In genomic region chrX:159215253-159215652, GRCm38 (mm10) we compare ENCODE assay signal across 29 mouse cellular contexts. TPM values are rescaled to one million over a fixed set of nuclear protein-coding genes. Genes with fewer than 3 reads are reported as not detected.
DNase-seq lines count a peak whose midpoint lies in the region; ATAC-seq and TF ChIP-seq lines count a peak whose summit lies in the region.
"Had no signal": no experiment of that assay in that cellular context is flagged by ENCODE, and none has a peak within 500 bp of the region (broad histone marks: within the 10 kb centered on the region; RNA-seq: fewer than 3 reads in every experiment).

No protein-coding gene starts in this region.

- ATAC-seq in forebrain, postnatal 0 days = peak; percentile 50
- ATAC-seq in forebrain, embryonic 11.5 days (replicated peaks; ENCODE audit: low FRiP score) = no peak
- ATAC-seq in heart, embryonic 13.5 days (ENCODE audit: extremely low read depth, insufficient number of reproducible peaks, low FRiP score, low TSS enrichment) = no peak
- ATAC-seq in heart, embryonic 11.5 days (replicated peaks; ENCODE audit: insufficient number of reproducible peaks, low FRiP score, low TSS enrichment) = no peak
- ATAC-seq: forebrain, embryonic 13.5 days; hindbrain, embryonic 16.5 days; intestine, embryonic 15.5 days; Patski had no signal

- no peak for TF ChIP-seq CTCF in forebrain, postnatal 0 days (IDR thresholded peaks at IDR 0.05; ENCODE audit: low read depth)

- no peak overlapping the region for H3K4me2 ChIP-seq in forebrain, postnatal 0 days (ENCODE audit: low read depth)
- H3K4me2 ChIP-seq in forebrain, embryonic 11.5 days (ENCODE audit: low read depth, low read length, severe bottlenecking) = no peak overlapping the region
- no peak overlapping the region for H3K4me2 ChIP-seq in heart, embryonic 13.5 days
- no peak overlapping the region for H3K4me2 ChIP-seq in heart, embryonic 11.5 days
- H3K4me2 ChIP-seq: embryonic facial prominence, embryonic 12.5 days; embryonic facial prominence, embryonic 15.5 days; forebrain, embryonic 13.5 days; heart, embryonic 15.5 days; hindbrain, embryonic 13.5 days; intestine, embryonic 15.5 days had no signal

- H3K4me1 ChIP-seq in forebrain, postnatal 0 days (ENCODE audit: insufficient read depth) = no peaks in the 10 kb centered on the region
- no peaks in the 10 kb centered on the region for H3K4me1 ChIP-seq in forebrain, embryonic 11.5 days (replicated peaks; ENCODE audit: control insufficient read depth, insufficient read depth, low read length)
- no peaks in the 10 kb centered on the region for H3K4me1 ChIP-seq in heart, embryonic 13.5 days
- no peaks in the 10 kb centered on the region for H3K4me1 ChIP-seq in heart, embryonic 11.5 days (ENCODE audit: control insufficient read depth, insufficient read depth, low read length)
- H3K4me1 ChIP-seq: embryonic facial prominence, embryonic 12.5 days; embryonic facial prominence, embryonic 15.5 days; forebrain, embryonic 13.5 days; heart, embryonic 10.5 days; heart, embryonic 15.5 days; hindbrain, embryonic 10.5 days; hindbrain, embryonic 13.5 days; intestine, embryonic 15.5 days had no signal

- WGBS in forebrain, postnatal 0 days = 43% methylated on average over 3 of the region's 3 CpGs
- WGBS in forebrain, embryonic 11.5 days = 43% methylated on average over 3 of the region's 3 CpGs
- WGBS in heart, embryonic 13.5 days = 22% methylated on average over 3 of the region's 3 CpGs
- WGBS in heart, embryonic 11.5 days (ENCODE audit: insufficient replicate concordance) = 39% methylated on average over 3 of the region's 3 CpGs

- no peaks in the 10 kb centered on the region for H3K27me3 ChIP-seq in forebrain, postnatal 0 days (ENCODE audit: insufficient read depth, low read length)
- no peaks in the 10 kb centered on the region for H3K27me3 ChIP-seq in forebrain, embryonic 11.5 days (ENCODE audit: control insufficient read depth, insufficient read depth, low read length)
- H3K27me3 ChIP-seq in heart, embryonic 13.5 days (replicated peaks) = no peaks in the 10 kb centered on the region
- no peaks in the 10 kb centered on the region for H3K27me3 ChIP-seq in heart, embryonic 11.5 days (ENCODE audit: control insufficient read depth, insufficient read depth, low read length)
- H3K27me3 ChIP-seq: CH12.LX; embryonic facial prominence, embryonic 12.5 days; embryonic facial prominence, embryonic 15.5 days; forebrain, embryonic 13.5 days; heart, embryonic 15.5 days; intestine, embryonic 15.5 days had no signal

- no peak overlapping the region for H3K9ac ChIP-seq in forebrain, postnatal 0 days
- H3K9ac ChIP-seq in forebrain, embryonic 11.5 days (ENCODE audit: low read length) = no peak overlapping the region
- no peak overlapping the region for H3K9ac ChIP-seq in heart, embryonic 13.5 days
- H3K9ac ChIP-seq in heart, embryonic 11.5 days (ENCODE audit: low read depth, low read length) = no peak overlapping the region
- H3K9ac ChIP-seq: embryonic facial prominence, embryonic 12.5 days; embryonic facial prominence, embryonic 15.5 days; forebrain, embryonic 13.5 days; heart, embryonic 15.5 days; hindbrain, embryonic 13.5 days; intestine, embryonic 15.5 days had no signal

- 0 out of 2 replicates have a peak overlapping the region, but pooled peaks have one; percentile 21 for H3K27ac ChIP-seq in forebrain, postnatal 0 days (ENCODE audit: low read depth, low read length)
- H3K27ac ChIP-seq in forebrain, embryonic 11.5 days (ENCODE audit: low read depth, low read length) = no peak overlapping the region
- peak overlapping the region; percentile 39; the same call in 1 of the 2 replicates for H3K27ac ChIP-seq in heart, embryonic 13.5 days (replicated peaks)
- H3K27ac ChIP-seq in heart, embryonic 11.5 days (ENCODE audit: low read depth, low read length) = no peak overlapping the region
- H3K27ac ChIP-seq: embryonic facial prominence, embryonic 12.5 days; embryonic facial prominence, embryonic 15.5 days; forebrain, embryonic 13.5 days; heart, adult 2 months; heart, embryonic 10.5 days; heart, embryonic 15.5 days; hindbrain, embryonic 10.5 days; hindbrain, embryonic 13.5 days; intestine, embryonic 15.5 days had no signal

- no peak overlapping the region for H3K4me3 ChIP-seq in forebrain, postnatal 0 days (ENCODE audit: low read depth, low read length)
- H3K4me3 ChIP-seq in forebrain, embryonic 11.5 days (ENCODE audit: low read depth, low read length) = no peak overlapping the region
- no peak overlapping the region for H3K4me3 ChIP-seq in heart, embryonic 13.5 days
- H3K4me3 ChIP-seq in heart, embryonic 11.5 days (ENCODE audit: low read depth, low read length) = no peak overlapping the region
- H3K4me3 ChIP-seq: embryonic facial prominence, embryonic 12.5 days; embryonic facial prominence, embryonic 15.5 days; forebrain, embryonic 13.5 days; heart, adult 2 months; heart, embryonic 10.5 days; heart, embryonic 15.5 days; hindbrain, embryonic 10.5 days; hindbrain, embryonic 13.5 days; intestine, embryonic 15.5 days had no signal

- H3K9me3 ChIP-seq in forebrain, postnatal 0 days (ENCODE audit: low read length) = no peaks in the 10 kb centered on the region
- no peaks in the 10 kb centered on the region for H3K9me3 ChIP-seq in forebrain, embryonic 11.5 days (ENCODE audit: control insufficient read depth, low read length)
- no peaks in the 10 kb centered on the region for H3K9me3 ChIP-seq in heart, embryonic 13.5 days
- no peaks in the 10 kb centered on the region for H3K9me3 ChIP-seq in heart, embryonic 11.5 days (replicated peaks; ENCODE audit: control insufficient read depth, low read length)
- H3K9me3 ChIP-seq: embryonic facial prominence, embryonic 12.5 days; embryonic facial prominence, embryonic 15.5 days; forebrain, embryonic 13.5 days; G1E; heart, embryonic 10.5 days; heart, embryonic 15.5 days; hindbrain, embryonic 10.5 days; hindbrain, embryonic 13.5 days; intestine, embryonic 15.5 days had no signal

- H3K36me3 ChIP-seq in forebrain, postnatal 0 days (ENCODE audit: insufficient read depth) = no peaks in the 10 kb centered on the region
- H3K36me3 ChIP-seq in forebrain, embryonic 11.5 days (ENCODE audit: control insufficient read depth, insufficient read depth, low read length) = no peaks in the 10 kb centered on the region
- H3K36me3 ChIP-seq in heart, embryonic 13.5 days = no peaks in the 10 kb centered on the region
- no peaks in the 10 kb centered on the region for H3K36me3 ChIP-seq in heart, embryonic 11.5 days (ENCODE audit: control insufficient read depth, insufficient read depth, low read length)
- H3K36me3 ChIP-seq: embryonic facial prominence, embryonic 12.5 days; embryonic facial prominence, embryonic 15.5 days; G1E; heart, embryonic 10.5 days; heart, embryonic 15.5 days; hindbrain, embryonic 10.5 days; hindbrain, embryonic 13.5 days; intestine, embryonic 15.5 days had no signal

- peak; percentile 22 for DNase-seq in forebrain, postnatal 0 days
- DNase-seq in forebrain, embryonic 11.5 days (ENCODE audit: low spot score) = no peak
- peak; percentile 25 to 29 for DNase-seq in right cerebral cortex, postnatal 10 days (ENCODE audit: low spot score in 2 of 2)
- no peak for DNase-seq in right cerebral cortex, postnatal 36 days (ENCODE audit: low spot score in 2 of 2)
- DNase-seq in telencephalon, adult 2 months (ENCODE audit: low read depth, low spot score) = peak; percentile 43
- DNase-seq: adrenal gland, postnatal 36 days; B cell, adult 2 months; cerebellum, adult 11 months; cerebellum, adult 2 months; cerebellum, adult 9-11 months; gastrocnemius, postnatal 10 days; gastrocnemius, postnatal 36 days; heart, adult 2 months; heart, postnatal 10 days; heart, postnatal 36 days had no signal

RNA-seq across cellular contexts. Expression of gene Rps6ka3, which starts 5.1 kb away (rescaled TPM):
- total RNA-seq in forebrain, postnatal 0 days (2014; rRNA removed) = 17.6 and 21.1 TPM in 2 replicates
- 2.3 and 2.8 TPM in 2 replicates for polyA plus RNA-seq in forebrain, postnatal 0 days (2015; fragmentation: Nextera tagmentation; extraction: Ambion mirVana)
- 5.3 and 5.8 TPM in 2 replicates for polyA plus RNA-seq in forebrain, embryonic 11.5 days (2014; fragmentation: Nextera tagmentation; extraction: Ambion mirVana)
- 5.9 TPM in 2 replicates for polyA plus RNA-seq in heart, embryonic 13.5 days (2015; fragmentation: Nextera tagmentation; extraction: Ambion mirVana)
- 5.4 and 7.6 TPM in 2 replicates for polyA plus RNA-seq in heart, embryonic 11.5 days (2014; fragmentation: Nextera tagmentation; extraction: Ambion mirVana)

Comparison
In these comparisons a context has a peak if more than half of its experiments do, and no peak if none do; other contexts are left out.
1. DNase-seq: peak in forebrain, postnatal 0 days (single experiment), right cerebral cortex, postnatal 10 days (2 of 2) and telencephalon, adult 2 months (single experiment); none in forebrain, embryonic 11.5 days (single experiment) and right cerebral cortex, postnatal 36 days (0 of 2).
2. H3K27ac ChIP-seq: peak in forebrain, postnatal 0 days (single experiment) and heart, embryonic 13.5 days (single experiment); none in forebrain, embryonic 11.5 days (single experiment) and heart, embryonic 11.5 days (single experiment).